Mouse (Mus musculus): Measurements from ENCODE around the gene Rnf19b.
A peak's percentile ranks its signal among the peaks of the same experiment; 100 is the strongest.

Rnf19b gene

DNA sequence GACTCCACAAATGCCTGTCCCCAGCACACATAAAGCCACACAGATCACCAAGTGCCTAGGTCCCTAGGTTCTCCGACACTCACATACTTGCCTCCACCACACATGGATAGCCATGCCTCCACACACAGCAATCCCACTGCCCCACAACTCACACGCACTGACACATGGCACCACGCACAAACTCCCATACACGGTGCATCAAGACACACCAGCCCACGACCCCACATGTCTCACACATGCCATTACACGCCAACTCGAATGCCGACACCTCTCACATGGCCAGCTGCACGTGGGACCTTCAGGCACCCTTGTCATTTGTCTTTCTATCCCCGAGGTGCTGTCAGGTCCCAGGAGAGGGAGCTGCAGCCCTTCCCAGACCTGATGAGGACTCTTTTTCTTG lies 61.6 kb downstream of the Rnf19b start:
- no peak for DNase-seq (ENCODE audit: low spot score in 2 of 2)

DNA sequence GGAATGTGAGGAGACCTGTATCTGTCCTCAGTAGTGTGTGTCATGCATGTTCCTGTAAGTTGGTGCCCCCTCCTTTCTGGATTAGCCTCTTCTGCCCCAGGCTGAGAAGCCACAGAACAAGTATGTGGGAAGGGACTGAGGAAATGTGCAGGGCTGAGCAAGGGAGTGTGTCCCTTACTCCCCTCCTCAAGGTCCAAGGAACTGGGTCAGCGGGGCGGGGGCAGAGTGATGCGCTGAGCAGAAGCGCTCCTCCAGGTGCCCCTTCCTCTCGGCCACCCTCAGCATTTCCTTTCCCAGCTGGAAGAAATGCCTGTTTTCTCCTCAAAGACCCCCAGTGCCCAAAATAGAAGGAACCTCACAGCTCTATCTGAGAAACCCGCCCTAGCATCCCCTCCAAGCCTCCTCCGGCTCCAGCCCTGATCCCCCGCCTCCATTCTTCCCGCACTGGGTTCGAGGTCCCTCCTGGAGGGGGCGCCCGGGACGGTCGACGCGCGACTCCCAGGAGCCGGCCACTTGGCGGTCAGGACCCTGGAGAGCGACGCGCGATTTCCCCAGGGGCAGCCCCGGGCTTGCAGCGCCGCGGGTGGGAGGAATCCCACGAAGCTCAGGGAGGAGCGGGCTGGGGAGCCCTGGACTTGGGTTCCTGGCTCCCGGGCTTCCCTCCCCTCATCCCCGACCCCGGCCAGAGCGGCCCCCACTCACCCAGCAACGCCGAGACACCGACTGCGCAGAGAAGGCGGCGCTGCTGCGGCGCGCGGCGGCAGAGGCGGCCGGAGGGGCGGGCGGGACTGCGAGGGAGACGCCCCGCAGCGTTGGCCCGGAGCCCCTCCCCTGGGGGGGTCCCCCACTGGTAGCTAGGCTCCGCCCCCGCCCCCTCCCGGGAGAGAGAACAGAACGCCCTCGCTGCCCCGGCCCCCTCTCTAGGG lies 62.7 kb downstream of the Rnf19b start:
- peak; percentile 37 to 56 for DNase-seq (ENCODE audit: low spot score in 2 of 2)

GRCm38 (mm10) chr4:129121569-129122086 lies 63.6 kb downstream of the Rnf19b start, which contains the start of gene Hpca:
Gene Hpca, minus strand, starts transcription at chr4:129122036.
- no peak for DNase-seq (ENCODE audit: low spot score in 2 of 2)

DNA sequence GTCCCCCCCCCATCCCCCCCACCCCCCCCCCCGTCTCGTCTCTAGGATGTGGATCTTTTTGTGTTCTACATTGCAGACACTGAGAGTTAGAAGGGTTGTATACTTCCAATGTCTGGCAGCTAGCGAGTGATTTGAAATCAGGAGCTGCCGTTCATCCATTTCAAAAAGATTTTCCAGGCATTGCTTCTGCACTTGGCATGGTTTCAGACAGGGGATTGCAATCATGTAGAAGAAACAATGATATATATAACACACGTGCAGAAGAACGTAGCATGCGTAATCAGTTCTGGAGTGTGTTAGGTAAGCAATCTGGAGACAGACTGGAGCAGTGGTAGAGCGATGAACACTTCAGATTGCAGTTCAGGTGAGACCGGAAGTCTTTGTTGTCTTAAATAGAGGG lies 64.0 kb downstream of the Rnf19b start:
- DNase-seq (ENCODE audit: low spot score in 2 of 2): no peak

- DNase-seq (ENCODE audit: low spot score in 2 of 2): no peak
Measured at GRCm38 (mm10) chr4:129122719-129123118, 64.6 kb downstream of the Rnf19b start.

GRCm38 (mm10) chr4:129124652-129125146 lies 66.6 kb downstream of the Rnf19b start:
- no peak for DNase-seq (ENCODE audit: low spot score in 2 of 2)

- DNase-seq (ENCODE audit: low spot score in 2 of 2): no peak
Measured at GRCm38 (mm10) chr4:129125736-129126451, 67.8 kb downstream of the Rnf19b start.

DNA sequence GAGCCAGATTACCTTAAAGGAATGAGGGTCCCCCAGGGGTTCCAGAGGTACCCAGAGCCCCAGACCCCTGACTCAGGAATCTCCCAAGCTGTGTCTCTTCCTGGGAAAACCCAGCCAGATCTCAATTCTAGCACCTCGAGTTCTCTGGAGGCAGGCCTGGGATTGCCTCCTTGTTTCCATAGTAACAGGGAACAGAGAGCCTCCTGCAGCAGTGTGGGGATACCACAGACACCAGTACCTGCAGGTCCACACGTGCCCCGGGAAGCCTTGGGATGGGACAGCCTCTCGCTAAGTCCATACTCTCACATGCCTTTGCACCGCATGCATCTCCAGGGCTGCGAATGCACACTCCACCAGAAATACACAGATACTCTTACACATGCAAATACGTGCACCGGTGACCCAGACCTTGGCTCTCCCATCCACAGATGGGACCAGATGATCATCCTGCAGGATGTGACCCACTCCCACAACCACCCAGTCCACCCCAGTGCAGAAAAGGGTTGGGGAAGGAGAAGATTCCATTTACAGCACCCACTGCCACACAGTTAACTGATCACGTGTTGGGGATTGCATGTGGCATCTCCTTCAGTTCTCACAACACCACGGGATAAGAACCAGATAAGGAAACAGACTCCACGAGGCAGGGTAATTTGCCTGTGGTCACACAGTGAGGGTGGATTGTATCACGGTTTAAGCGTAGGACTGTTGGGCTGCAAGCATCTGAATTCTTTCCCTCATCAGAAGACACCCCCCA lies 70.7 kb downstream of the Rnf19b start:
- DNase-seq (ENCODE audit: low spot score in 2 of 2): no peak

DNA sequence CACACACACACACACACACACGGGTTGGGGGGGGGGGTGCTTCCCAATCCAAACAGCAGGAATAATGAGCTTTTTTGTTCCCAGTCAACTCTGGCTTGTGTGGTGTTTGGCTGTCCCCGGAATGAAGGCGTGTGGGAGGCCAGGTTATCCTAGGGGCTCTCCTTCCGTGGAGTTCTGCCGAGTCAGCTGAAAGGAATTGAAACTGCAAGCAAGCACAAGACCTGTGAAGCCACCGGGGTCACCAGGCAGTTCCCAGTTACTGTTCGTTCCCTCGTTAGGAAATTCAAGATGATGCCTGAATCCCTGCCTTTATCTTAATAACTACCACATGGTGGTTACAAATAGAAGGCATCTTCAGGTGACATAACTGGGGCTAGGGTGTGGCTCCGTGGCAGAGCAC lies 71.3 kb downstream of the Rnf19b start:
- no peak for DNase-seq (ENCODE audit: low spot score in 2 of 2)

- DNase-seq (ENCODE audit: low spot score in 2 of 2): peak in 1 of 2 experiments; percentile 20
Measured at GRCm38 (mm10) chr4:129130149-129130548, 72.1 kb downstream of the Rnf19b start.

- DNase-seq (ENCODE audit: low spot score in 2 of 2): no peak
Measured at GRCm38 (mm10) chr4:129130755-129131303, 72.8 kb downstream of the Rnf19b start.

GRCm38 (mm10) chr4:129134799-129135585 lies 76.9 kb downstream of the Rnf19b start:
- DNase-seq (ENCODE audit: low spot score in 2 of 2): peak; percentile 41 to 68

All from spleen, postnatal 14 days (tissue).